ENCODE assay signal across 8 mouse cellular contexts in the genomic region with DNA sequence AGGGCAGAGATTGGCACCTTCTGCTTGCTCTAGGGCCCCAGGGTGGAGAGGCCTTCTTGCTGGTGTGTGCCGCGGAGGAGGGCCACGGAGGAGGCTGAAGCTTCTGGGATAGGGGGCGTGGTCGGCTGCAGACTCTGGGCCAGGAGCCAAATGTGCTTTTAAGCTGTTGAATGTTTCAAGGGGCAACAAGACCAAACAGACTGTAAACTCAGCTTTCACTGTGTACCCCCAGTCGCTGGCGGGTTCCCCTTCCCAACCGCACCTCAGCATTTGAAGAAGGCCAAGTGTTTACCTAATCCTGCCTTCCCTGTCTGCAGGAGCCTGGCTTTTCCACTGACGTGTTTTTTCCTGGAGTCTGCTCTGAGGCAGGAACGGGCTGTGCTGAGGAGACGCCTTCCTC. TPM values are rescaled to one million over a fixed set of nuclear protein-coding genes. Genes with fewer than 3 reads are reported as not detected.
DNase-seq lines count a peak whose midpoint lies in the region; ATAC-seq and TF ChIP-seq lines count a peak whose summit lies in the region.

No protein-coding gene starts in this region.

- intact Hi-C loops in left cerebral cortex, postnatal 4 days (cut with DNase I), result no loop called here
- intact Hi-C loops in left cerebral cortex, postnatal 14 days (cut with DNase I), result no loop called here
- intact Hi-C loops in gastrocnemius, postnatal 14 days (cut with DNase I; ENCODE audit: low total_unique reads), result no loop called here

- peak overlapping the region; percentile 14; the same call in 1 of the 2 replicates for H3K4me2 ChIP-seq in lung, embryonic 16.5 days (ENCODE audit: low read depth, low read length)

- H3K27me3 ChIP-seq in kidney, adult 2 months (replicated peaks; ENCODE audit: control insufficient read depth, insufficient read depth, low read length), result no peaks in the 10 kb centered on the region
- no peaks in the 10 kb centered on the region for H3K27me3 ChIP-seq in lung, embryonic 16.5 days (ENCODE audit: control insufficient read depth, insufficient read depth, low read depth, low read length)

- WGBS in kidney, adult 2 months, result 13% methylated on average over 11 of the region's 11 CpGs
- WGBS in lung, embryonic 16.5 days, result 10% methylated on average over 11 of the region's 11 CpGs

- DNase-seq in left cerebral cortex, postnatal 4 days, result peak; percentile 60
- DNase-seq in left cerebral cortex, postnatal 14 days (ENCODE audit: low spot score in 2 of 2), result no peak
- DNase-seq in gastrocnemius, postnatal 14 days, result peak; percentile 71
- DNase-seq in kidney, adult 2 months, result peak; percentile 64
- DNase-seq in T-cell, adult 2 months (ENCODE audit: low spot score), result no peak
- no peak for DNase-seq in adipocyte (ENCODE audit: low spot score)
- DNase-seq in thymus, postnatal 25 days, result no peak

- no peak overlapping the region for H3K27ac ChIP-seq in kidney, adult 2 months (ENCODE audit: insufficient read depth, low read depth, low read length)
- H3K27ac ChIP-seq in lung, embryonic 16.5 days (ENCODE audit: low read length), result peak overlapping the region; percentile 94

- H3K4me3 ChIP-seq in kidney, adult 2 months (ENCODE audit: insufficient read depth, low read depth, low read length), result no peak overlapping the region
- H3K4me3 ChIP-seq in lung, embryonic 16.5 days (ENCODE audit: low read length), result no peak overlapping the region

- no peaks in the 10 kb centered on the region for H3K36me3 ChIP-seq in kidney, adult 2 months (ENCODE audit: control insufficient read depth, insufficient read depth, low read length)
- peaks cover under 1% of the 10 kb centered on the region; the same call in 1 of the 2 replicates for H3K36me3 ChIP-seq in lung, embryonic 16.5 days (ENCODE audit: control insufficient read depth, insufficient read depth, low read length)

- no peak for TF ChIP-seq POLR2A in kidney, adult 2 months (IDR thresholded peaks at IDR 0.05; ENCODE audit: low read depth, low read length)

- TF ChIP-seq CTCF in kidney, adult 2 months (conservative IDR thresholded peaks at IDR 0.05; ENCODE audit: insufficient read depth, insufficient read length, low read depth, low read length), result no peak

- ATAC-seq in lung, embryonic 16.5 days (ENCODE audit: low read depth), result peak; percentile 77

- H3K9me3 ChIP-seq in lung, embryonic 16.5 days (ENCODE audit: control insufficient read depth, low read length), result no peaks in the 10 kb centered on the region

- H3K9ac ChIP-seq in lung, embryonic 16.5 days (ENCODE audit: low read length), result peak overlapping the region; percentile 48

- H3K4me1 ChIP-seq in kidney, adult 2 months (ENCODE audit: control insufficient read depth, insufficient read depth, low read length), result no peaks in the 10 kb centered on the region; the same call in 1 of the 2 replicates
- peaks cover 69% of the 10 kb centered on the region for H3K4me1 ChIP-seq in lung, embryonic 16.5 days (replicated peaks; ENCODE audit: control insufficient read depth, insufficient read depth, low read length)

RNA-seq across cellular contexts. Expression of a gene that starts 48.0 kb away (rescaled TPM):
- 10 to 100 TPM; 11.1 to 12.4 TPM for total RNA-seq in left cerebral cortex, postnatal 4 days (2021)
- 10 to 100 TPM; 10.8 to 13.3 TPM for total RNA-seq in left cerebral cortex, postnatal 14 days (2021)
- total RNA-seq in gastrocnemius, postnatal 14 days (2021), result 100 to 1,000 TPM; 124 to 170 TPM
- 7.5 and 8.1 TPM in 2 replicates for polyA plus RNA-seq in kidney, adult 2 months (2012; rRNA removed)
- polyA plus RNA-seq in lung, embryonic 16.5 days (2015; fragmentation: Nextera tagmentation; extraction: Ambion mirVana), result 66.2 and 69.5 TPM in 2 replicates

Comparison
In these comparisons a context has a peak if more than half of its experiments do, and no peak if none do; other contexts are left out.
1. DNase-seq: peak in left cerebral cortex, postnatal 4 days (single experiment), gastrocnemius, postnatal 14 days (single experiment) and kidney, adult 2 months (single experiment); none in left cerebral cortex, postnatal 14 days (0 of 2), T-cell, adult 2 months (single experiment), adipocyte (single experiment) and thymus, postnatal 25 days (single experiment).
2. RNA of a gene that starts 48.0 kb away (total RNA-seq): 124 to 170 TPM in gastrocnemius, postnatal 14 days; 10.8 to 13.3 TPM in left cerebral cortex, postnatal 14 days and 11.1 to 12.4 TPM in left cerebral cortex, postnatal 4 days; every median in the first group is over 4 times any median in the second.